Mouse (Mus musculus): ENCODE data around the gene Psrc1.

DNA sequence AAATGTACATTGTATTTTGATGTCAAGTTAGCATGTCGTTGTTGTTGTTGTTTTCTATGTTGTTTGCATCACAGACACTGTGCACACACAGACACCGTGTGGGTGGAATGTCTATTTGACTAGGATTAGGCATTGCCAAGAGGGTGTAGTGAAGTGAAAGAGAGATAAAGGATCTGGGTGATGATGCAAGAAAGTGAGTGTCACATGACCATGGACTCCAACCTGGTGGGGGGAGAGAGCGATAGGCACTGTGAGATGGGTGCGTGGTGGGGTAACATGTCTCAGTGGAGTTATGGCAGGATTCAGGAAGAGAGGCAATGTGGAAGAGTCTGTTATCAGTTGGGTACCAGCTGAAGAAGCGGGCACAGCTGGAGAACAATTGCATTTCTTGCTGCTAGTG, 14.9 kb upstream of the Psrc1 start:
- no peak for TF ChIP-seq GATA1 (IDR thresholded peaks at IDR 0.05; ENCODE audit: low read length)
- TF ChIP-seq TAL1 (IDR thresholded peaks at IDR 0.05; ENCODE audit: low read length) = no peak

Data from erythroblast, embryonic 14.5 days (primary cell).